ENCODE assay signal across 22 mouse cellular contexts in genomic region chr11:68121260-68121659, GRCm38 (mm10).
A peak's percentile ranks its signal among the peaks of the same experiment; 100 is the strongest.
DNase-seq lines count a peak whose midpoint lies in the region; ATAC-seq and TF ChIP-seq lines count a peak whose summit lies in the region.
"Had no signal": no experiment of that assay in that cellular context is flagged by ENCODE, and none has a peak within 500 bp of the region (broad histone marks: within the 10 kb centered on the region; RNA-seq: fewer than 3 reads in every experiment).

No protein-coding gene starts in this region.

- no peak overlapping the region for H3K4me3 ChIP-seq in kidney, adult 2 months (ENCODE audit: insufficient read depth, low read depth, low read length)
- H3K4me3 ChIP-seq in limb, embryonic 10.5 days: no peak overlapping the region
- no peak overlapping the region for H3K4me3 ChIP-seq in midbrain, embryonic 16.5 days (ENCODE audit: low read depth, low read length)
- H3K4me3 ChIP-seq: erythroblast, embryonic 14.5 days; forebrain, embryonic 13.5 days; heart, embryonic 15.5 days had no signal

- no peak overlapping the region for H3K4me2 ChIP-seq in midbrain, embryonic 16.5 days (ENCODE audit: low read length)
- H3K4me2 ChIP-seq: forebrain, embryonic 13.5 days; heart, embryonic 15.5 days had no signal

- H3K4me1 ChIP-seq in kidney, adult 2 months (ENCODE audit: control insufficient read depth, insufficient read depth, low read length): no peaks in the 10 kb centered on the region
- H3K4me1 ChIP-seq in limb, embryonic 10.5 days: peaks cover 21% of the 10 kb centered on the region
- peaks cover 18% of the 10 kb centered on the region for H3K4me1 ChIP-seq in midbrain, embryonic 16.5 days (ENCODE audit: control insufficient read depth, insufficient read depth, low read length)
- H3K4me1 ChIP-seq: heart, embryonic 15.5 days had no signal

- no peaks in the 10 kb centered on the region for H3K9me3 ChIP-seq in limb, embryonic 10.5 days (replicated peaks)
- no peaks in the 10 kb centered on the region for H3K9me3 ChIP-seq in midbrain, embryonic 16.5 days (replicated peaks; ENCODE audit: control insufficient read depth, low read length, poor library complexity, severe bottlenecking)
- H3K9me3 ChIP-seq: forebrain, embryonic 13.5 days; heart, embryonic 15.5 days had no signal

- WGBS in kidney, adult 2 months: 35% methylated on average over 6 of the region's 6 CpGs
- WGBS in limb, embryonic 10.5 days: 57% methylated on average over 6 of the region's 6 CpGs
- WGBS in midbrain, embryonic 16.5 days: 16% methylated on average over 6 of the region's 6 CpGs

- DNase-seq in kidney, adult 2 months: peak; percentile 10
- DNase-seq in kidney, adult 8-10 months: no peak
- peak; percentile 12 for DNase-seq in retina, embryonic 14.5 days (ENCODE audit: low spot score)
- no peak for DNase-seq in retina, postnatal 1 day
- DNase-seq in limb, embryonic 10.5 days (ENCODE audit: low spot score): no peak
- DNase-seq in ovary, postnatal 36 days (ENCODE audit: low spot score): no peak
- no peak for DNase-seq in gastrocnemius, adult 8-10 months (ENCODE audit: low spot score in 2 of 2)
- DNase-seq: adrenal gland, postnatal 25 days; cerebellum, adult 11 months; cerebellum, postnatal 10 days; gastrocnemius, postnatal 25 days; kidney, adult 18-20 months; layer of hippocampus, postnatal 36 days; liver; spleen, adult 18-20 months; thymus, postnatal 36 days had no signal

- TF ChIP-seq CTCF in kidney, adult 2 months (conservative IDR thresholded peaks at IDR 0.05; ENCODE audit: insufficient read depth, insufficient read length, low read depth, low read length): no peak

- H3K27me3 ChIP-seq in kidney, adult 2 months (replicated peaks; ENCODE audit: control insufficient read depth, insufficient read depth, low read length): no peaks in the 10 kb centered on the region
- no peaks in the 10 kb centered on the region for H3K27me3 ChIP-seq in limb, embryonic 10.5 days (ENCODE audit: low read depth, poor library complexity, severe bottlenecking)
- H3K27me3 ChIP-seq in midbrain, embryonic 16.5 days (ENCODE audit: control insufficient read depth, insufficient read depth, low read depth, low read length): no peaks in the 10 kb centered on the region
- H3K27me3 ChIP-seq: CH12.LX; forebrain, embryonic 13.5 days; heart, embryonic 15.5 days had no signal

- 0 out of 2 replicates have a peak overlapping the region, but pooled peaks have one; percentile 14 for H3K9ac ChIP-seq in midbrain, embryonic 16.5 days (ENCODE audit: low read depth, low read length)
- H3K9ac ChIP-seq: forebrain, embryonic 13.5 days; heart, embryonic 15.5 days had no signal

- H3K27ac ChIP-seq in kidney, adult 2 months (ENCODE audit: insufficient read depth, low read depth, low read length): no peak overlapping the region
- H3K27ac ChIP-seq in limb, embryonic 10.5 days: 0 out of 2 replicates have a peak overlapping the region, but pooled peaks have one; percentile 34
- H3K27ac ChIP-seq in midbrain, embryonic 16.5 days (ENCODE audit: low read length): peak overlapping the region; percentile 28
- H3K27ac ChIP-seq: forebrain, embryonic 13.5 days; heart, embryonic 15.5 days had no signal

- no peak for TF ChIP-seq POLR2A in kidney, adult 2 months (IDR thresholded peaks at IDR 0.05; ENCODE audit: low read depth, low read length)

- H3K36me3 ChIP-seq in kidney, adult 2 months (ENCODE audit: control insufficient read depth, insufficient read depth, low read length): no peaks in the 10 kb centered on the region
- no peaks in the 10 kb centered on the region for H3K36me3 ChIP-seq in limb, embryonic 10.5 days
- H3K36me3 ChIP-seq in midbrain, embryonic 16.5 days (ENCODE audit: control insufficient read depth, insufficient read depth, low read length): no peaks in the 10 kb centered on the region
- H3K36me3 ChIP-seq: heart, embryonic 15.5 days had no signal

- ATAC-seq in midbrain, embryonic 16.5 days: no peak
- ATAC-seq: forebrain, embryonic 13.5 days; lung, postnatal 0 days had no signal

Comparison
In these comparisons a context has a peak if more than half of its experiments do, and no peak if none do; other contexts are left out.
1. DNase-seq: peak in kidney, adult 2 months (single experiment) and retina, embryonic 14.5 days (single experiment); none in kidney, adult 8-10 months (0 of 2), retina, postnatal 1 day (single experiment), limb, embryonic 10.5 days (single experiment), ovary, postnatal 36 days (single experiment) and gastrocnemius, adult 8-10 months (0 of 2).